Mouse (Mus musculus): ENCODE measurements at regions not wholly inside any gene's neighbourhood (a gene's known extent, or its start where the extent isn't known, plus 50 kb on each side); places are given as distances from the start of the nearest gene placed in this dataset.

GRCm38 (mm10) chr2:39420696-39421095, 194.4 kb upstream of the Ppp6c start:
- DNase-seq (ENCODE audit: low spot score in 2 of 2) = no peak

- DNase-seq (ENCODE audit: low spot score in 2 of 2) = no peak
These were observed 174.1 kb upstream of the Ppp6c start for GRCm38 (mm10) chr2:39400336-39400735.

GRCm38 (mm10) chr2:39399523-39399922, 173.3 kb upstream of the Ppp6c start:
- no peak for DNase-seq (ENCODE audit: low spot score in 2 of 2)

GRCm38 (mm10) chr2:39394643-39395042, 168.4 kb upstream of the Ppp6c start:
- no peak for DNase-seq (ENCODE audit: low spot score in 2 of 2)

DNA sequence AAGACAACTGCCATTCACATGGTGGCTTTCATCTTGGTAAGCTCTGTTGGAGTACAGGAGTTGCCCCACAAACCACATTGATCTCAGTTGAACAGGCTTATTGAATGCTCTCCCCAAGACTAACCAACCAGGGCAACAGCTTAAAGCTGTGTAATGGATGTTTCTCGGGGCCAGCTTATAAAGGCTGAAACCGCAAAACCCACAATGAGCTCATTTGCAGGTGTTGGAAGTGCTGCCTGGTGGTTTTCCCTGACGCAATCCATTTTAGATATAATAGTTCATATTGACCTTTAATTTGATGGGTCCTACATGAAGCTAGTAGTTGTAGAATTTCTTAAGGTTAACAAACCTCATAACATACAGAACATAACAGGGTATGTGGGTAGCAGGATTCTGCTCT, 151.0 kb upstream of the Ppp6c start:
- no peak for DNase-seq (ENCODE audit: low spot score in 2 of 2)

DNA sequence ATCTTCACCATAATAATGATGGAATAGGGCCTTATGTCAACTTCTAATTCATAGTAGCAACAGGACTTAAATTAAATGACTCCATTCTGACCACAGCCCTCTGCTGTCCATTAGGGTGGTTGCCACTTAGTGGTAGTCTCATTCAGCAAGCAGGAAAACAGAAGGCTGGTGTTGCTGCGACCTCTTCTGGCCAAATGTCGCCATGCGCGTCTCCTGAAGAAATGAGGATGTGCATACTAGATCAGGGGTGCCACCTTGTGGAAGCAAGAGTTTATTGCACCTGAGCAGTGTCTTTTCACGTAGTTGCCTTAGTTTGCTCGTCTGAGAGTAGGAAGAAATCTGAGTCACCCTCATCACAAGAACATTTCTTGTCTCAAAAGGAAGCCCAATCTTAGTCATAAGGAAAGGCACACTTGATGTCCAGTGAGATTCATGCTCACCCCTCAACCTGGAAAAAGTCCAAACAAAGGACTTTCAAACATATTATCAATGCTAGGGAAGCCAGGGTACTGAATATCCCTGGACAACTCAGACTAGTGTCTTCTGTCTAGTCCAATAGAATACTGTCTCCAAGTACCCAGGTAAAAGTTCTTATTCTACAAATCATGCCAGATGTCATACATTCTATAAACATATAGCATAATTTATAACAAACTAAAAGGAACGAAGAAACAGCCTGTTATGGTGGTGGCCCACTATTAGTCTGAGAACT, 147.0 kb upstream of the Ppp6c start:
- DNase-seq (ENCODE audit: low spot score in 2 of 2) = peak; percentile 82 to 89

DNA sequence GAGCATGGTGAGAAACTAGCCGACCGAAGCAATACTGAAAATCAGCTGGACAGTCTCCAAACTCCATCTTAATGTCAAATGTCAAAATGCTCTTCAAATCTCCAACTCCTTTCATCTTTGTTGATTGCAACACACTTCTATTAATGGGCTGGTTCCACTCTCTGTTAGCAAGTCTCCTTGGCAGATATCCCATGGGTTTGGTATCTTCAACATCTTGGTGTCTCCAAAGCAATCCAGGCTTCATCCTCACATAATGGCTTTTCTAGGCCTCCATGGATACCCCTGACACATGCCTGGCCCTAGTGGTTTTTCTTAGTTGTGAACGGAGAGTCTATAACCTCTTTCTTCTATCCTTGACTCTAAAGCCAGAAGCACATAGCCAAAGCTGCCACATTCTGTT, 118.0 kb upstream of the Ppp6c start:
- no peak for DNase-seq (ENCODE audit: low spot score in 2 of 2)

DNA sequence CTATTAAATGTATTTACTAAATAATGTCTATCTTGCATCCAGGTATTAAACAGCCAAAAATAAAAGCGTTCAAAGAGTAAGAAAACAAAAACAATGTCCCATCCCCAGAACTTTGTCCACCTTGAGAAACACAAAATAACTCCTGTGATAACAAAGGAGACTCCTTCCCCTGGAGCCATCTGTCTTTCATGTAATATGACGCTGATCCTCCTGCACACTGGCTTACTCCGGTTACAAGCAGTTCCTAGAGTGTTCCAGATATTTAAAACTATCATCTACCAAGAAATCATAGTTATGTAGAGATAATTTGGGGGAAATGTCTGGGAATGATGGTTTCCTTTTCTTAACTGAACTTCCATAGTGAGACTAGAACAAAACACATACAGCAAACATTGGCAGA, 114.2 kb upstream of the Ppp6c start:
- no peak for DNase-seq (ENCODE audit: low spot score in 2 of 2)

- DNase-seq (ENCODE audit: low spot score in 2 of 2) = no peak
These were observed 112.8 kb upstream of the Ppp6c start for GRCm38 (mm10) chr2:39338832-39339649.

DNA sequence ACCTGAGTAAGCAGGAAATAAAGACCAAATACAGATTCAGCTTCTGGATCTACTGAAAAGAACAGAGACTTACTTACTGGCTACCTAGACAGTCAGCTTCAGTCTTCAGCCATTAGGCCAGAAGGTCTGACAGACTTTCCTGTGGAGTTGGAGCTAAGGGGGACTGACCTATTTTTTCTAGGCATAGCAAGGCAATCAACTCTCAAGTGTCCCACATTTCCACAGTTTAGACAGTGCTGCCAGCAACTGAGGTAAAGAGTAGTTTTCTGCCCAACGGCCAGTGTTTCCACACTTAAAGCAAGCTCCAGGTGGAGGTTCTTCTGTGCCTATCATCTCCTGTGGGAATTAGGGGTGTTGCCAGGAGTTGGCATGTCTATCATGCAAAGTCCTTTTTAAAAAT, 111.3 kb upstream of the Ppp6c start:
- no peak for DNase-seq (ENCODE audit: low spot score in 2 of 2)

DNA sequence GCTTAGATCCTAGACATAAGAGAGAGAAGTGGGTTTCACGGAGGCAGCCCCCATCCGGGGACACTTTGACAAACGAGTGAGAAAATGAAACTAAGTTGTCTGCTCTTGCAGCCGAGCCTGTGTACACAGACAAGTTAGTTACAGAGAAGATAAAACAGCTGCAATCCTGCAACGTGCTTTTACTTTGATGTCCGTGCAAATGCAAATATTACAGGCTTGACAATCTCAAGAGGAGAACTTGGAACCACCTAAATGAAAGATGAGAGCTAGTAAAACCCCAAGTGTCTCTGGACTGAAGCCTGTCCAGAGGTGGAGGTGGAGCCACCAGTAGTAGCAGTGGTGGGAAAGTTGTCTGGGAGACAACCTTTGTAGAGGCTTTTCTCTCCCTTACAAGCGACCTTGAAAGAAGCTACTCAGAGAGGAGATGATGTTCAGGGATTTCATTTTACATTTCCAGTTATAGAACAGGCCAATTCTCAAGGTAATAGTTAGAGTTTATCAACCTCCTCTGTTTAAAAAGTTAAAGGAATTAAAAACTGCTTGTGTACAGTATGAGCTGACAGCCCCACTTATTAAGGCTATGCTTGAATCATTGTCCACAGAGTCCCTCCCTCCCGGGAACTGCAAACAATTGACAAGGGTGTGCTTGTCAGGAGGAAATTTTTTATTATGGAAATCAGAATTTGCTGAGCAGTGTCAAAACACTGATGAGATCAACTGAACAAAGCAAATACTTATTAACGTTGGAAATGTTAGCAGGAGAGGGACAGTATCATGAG, 99.7 kb upstream of the Ppp6c start:
- DNase-seq (ENCODE audit: low spot score in 2 of 2) = peak; percentile 15 to 29

- DNase-seq (ENCODE audit: low spot score in 2 of 2) = peak; percentile 46 to 62
These were observed 98.9 kb upstream of the Ppp6c start for GRCm38 (mm10) chr2:39325122-39325521.

- no peak for DNase-seq (ENCODE audit: low spot score in 2 of 2)
These were observed 73.6 kb upstream of the Ppp6c start for GRCm38 (mm10) chr2:39299798-39300382.

DNA sequence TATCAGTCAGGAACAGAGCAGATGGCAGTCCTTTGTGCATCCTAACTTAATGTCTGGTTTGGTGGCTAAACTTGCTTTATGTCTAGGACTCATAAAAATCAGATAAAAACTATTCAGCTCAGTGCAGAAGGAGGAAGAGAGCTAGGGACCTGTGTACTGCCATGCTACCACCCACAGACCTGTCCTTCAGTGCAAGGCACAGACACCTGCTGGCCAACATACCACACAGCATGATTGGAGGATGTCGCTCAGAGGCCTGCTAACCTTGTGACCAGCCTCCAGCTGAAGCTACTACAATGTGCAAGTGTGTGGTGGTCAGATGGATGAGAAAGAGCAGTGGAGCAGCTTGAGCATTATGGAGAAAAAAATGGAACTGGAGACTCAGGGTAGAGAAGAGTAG, 73.0 kb upstream of the Ppp6c start:
- DNase-seq (ENCODE audit: low spot score in 2 of 2) = no peak

- no peak for DNase-seq (ENCODE audit: low spot score in 2 of 2)
These were observed 69.2 kb upstream of the Ppp6c start for GRCm38 (mm10) chr2:39295435-39295834.

- DNase-seq (ENCODE audit: low spot score in 2 of 2) = no peak
These were observed 52.0 kb upstream of the Ppp6c start for GRCm38 (mm10) chr2:39278218-39278617.

Data from spleen, postnatal 36 days (tissue).